Mouse (Mus musculus) neural tube, embryonic 12.5 days (tissue): Measurements from ENCODE around the gene Apoe. TPM values are rescaled to one million over a fixed set of nuclear protein-coding genes. Genes with fewer than 3 reads are reported as not detected.
A peak's percentile ranks its signal among the peaks of the same experiment; 100 is the strongest.

ENCODE experiments used
- ATAC-seq: fragments of 200-750 bp; cut with Nextera tagmentation; 2 replicates; pipeline ENCODE4 v1.8.0; 2017; ENCODE audit warnings: low read depth, mild to moderate bottlenecking, moderate TSS enrichment, moderate library complexity; ENCODE audit not compliant: low FRiP score
- H3K27ac ChIP-seq: fragments of 300-500 bp; sonication (generic); 2 replicates; pipeline ENCODE4 v1.5.1; 2016
- H3K27me3 ChIP-seq: fragments of 300-500 bp; sonication (generic); replicated peaks from 2 replicates; pipeline ENCODE4 v1.6.1; 2016; ENCODE audit warnings: mild to moderate bottlenecking
- H3K36me3 ChIP-seq: fragments of 300-500 bp; sonication (generic); 2 replicates; pipeline ENCODE4 v1.6.1; 2016; ENCODE audit warnings: mild to moderate bottlenecking
- H3K4me1 ChIP-seq: fragments of 300-500 bp; sonication (generic); 2 replicates; pipeline ENCODE4 v1.6.1; 2016
- H3K4me2 ChIP-seq: fragments of 300-500 bp; sonication (generic); replicated peaks from 2 replicates; pipeline ENCODE4 v1.6.1; 2016; ENCODE audit warnings: mild to moderate bottlenecking
- H3K4me3 ChIP-seq: fragments of 300-500 bp; sonication (generic); 2 replicates; pipeline ENCODE4 v1.5.1; 2016
- H3K9ac ChIP-seq: fragments of 300-500 bp; sonication (generic); 2 replicates; pipeline ENCODE4 v1.6.1; 2016; ENCODE audit warnings: mild to moderate bottlenecking
- H3K9me3 ChIP-seq: fragments of 300-500 bp; sonication (generic); 2 replicates; pipeline ENCODE4 v1.6.1; 2016; ENCODE audit warnings: mild to moderate bottlenecking
- WGBS: fragments of 180-500 bp; shearing (Covaris S2); methylation state at CpG from one replicate; pipeline ENCODE4 v1.1.7; 2016; 5-methylcytosine and 5-hydroxymethylcytosine counted together
- polyA plus RNA-seq: library from polyadenylated mRNA; unstranded; fragments of >200 nt; fragmentation: Nextera tagmentation; extraction: Ambion mirVana; gene quantifications from 2 replicates; pipeline ENCODE4 v1.2.1, GENCODE M21; 2016

The Apoe gene
- polyA plus RNA-seq, 1 experiment from 2014 or later, result 207 TPM

- no peak overlapping the region for H3K27ac ChIP-seq
- peaks cover 17% of the 10 kb centered on the region for H3K4me1 ChIP-seq
- H3K4me2 ChIP-seq, result peak overlapping the region; percentile 63
- 3% methylated on average over 28 of the region's 28 CpGs for WGBS
- peaks cover 25% of the 10 kb centered on the region for H3K36me3 ChIP-seq
- H3K27me3 ChIP-seq, result no peaks in the 10 kb centered on the region
- no peak for ATAC-seq
- H3K9ac ChIP-seq, result 0 out of 2 replicates have a peak overlapping the region, but pooled peaks have one; percentile 47
- H3K9me3 ChIP-seq, result peaks cover 9% of the 10 kb centered on the region; the same call in 1 of the 2 replicates
- H3K4me3 ChIP-seq, result peak overlapping the region; percentile 23
Observed at GRCm38 (mm10) chr7:19697949-19698906, 760 bp downstream of the Apoe start.

- Histone ChIP-seq H3K27ac (no peak overlapping the region), H3K4me2 (no peak overlapping the region), H3K9me3 (peaks cover 9% of the 10 kb centered on the region; the same call in 1 of the 2 replicates), H3K4me3 (no peak overlapping the region), H3K36me3 (peaks cover 7% of the 10 kb centered on the region), H3K9ac (no peak overlapping the region), H3K4me1 (peaks cover 20% of the 10 kb centered on the region), H3K27me3 (no peaks in the 10 kb centered on the region)
- no peak for ATAC-seq
- 95% methylated on average over 34 of the region's 34 CpGs for WGBS
Observed at GRCm38 (mm10) chr7:19696336-19696873, 2.6 kb downstream of the Apoe start.

- Histone ChIP-seq H3K36me3 (peaks cover 6% of the 10 kb centered on the region), H3K9ac (no peak overlapping the region), H3K4me2 (no peak overlapping the region), H3K9me3 (peaks cover 9% of the 10 kb centered on the region; the same call in 1 of the 2 replicates), H3K4me1 (peaks cover 20% of the 10 kb centered on the region), H3K27ac (no peak overlapping the region), H3K27me3 (no peaks in the 10 kb centered on the region), H3K4me3 (no peak overlapping the region)
- ATAC-seq, result no peak
- 88% methylated on average over 6 of the region's 6 CpGs for WGBS
Observed at GRCm38 (mm10) chr7:19695881-19696280, 3.1 kb downstream of the Apoe start.

GRCm38 (mm10) chr7:19695213-19695594 is 3.8 kb downstream of the Apoe start:
- H3K4me1 ChIP-seq, result peaks cover 20% of the 10 kb centered on the region
- H3K4me2 ChIP-seq, result no peak overlapping the region
- ATAC-seq, result no peak
- H3K36me3 ChIP-seq, result peaks cover 6% of the 10 kb centered on the region
- H3K9me3 ChIP-seq, result peaks cover 9% of the 10 kb centered on the region; the same call in 1 of the 2 replicates
- H3K4me3 ChIP-seq, result no peak overlapping the region
- H3K27me3 ChIP-seq, result no peaks in the 10 kb centered on the region
- WGBS, result 67% methylated on average over 8 of the region's 8 CpGs
- no peak overlapping the region for H3K27ac ChIP-seq
- no peak overlapping the region for H3K9ac ChIP-seq

- Histone ChIP-seq H3K27ac (no peak overlapping the region), H3K36me3 (peaks cover 6% of the 10 kb centered on the region), H3K9ac (no peak overlapping the region), H3K4me1 (peaks cover 20% of the 10 kb centered on the region), H3K4me2 (no peak overlapping the region), H3K4me3 (no peak overlapping the region), H3K27me3 (no peaks in the 10 kb centered on the region), H3K9me3 (peaks cover 9% of the 10 kb centered on the region; the same call in 1 of the 2 replicates)
- ATAC-seq, result no peak
- 86% methylated on average over 10 of the region's 10 CpGs for WGBS
Observed at GRCm38 (mm10) chr7:19694336-19695212, 4.4 kb downstream of the Apoe start.

GRCm38 (mm10) chr7:19693421-19693820 is 5.6 kb downstream of the Apoe start:
- WGBS, result 21% methylated on average over 10 of the region's 10 CpGs
- Histone ChIP-seq H3K27me3 (no peaks in the 10 kb centered on the region), H3K9ac (no peak overlapping the region), H3K36me3 (peaks cover 6% of the 10 kb centered on the region), H3K9me3 (peaks cover 9% of the 10 kb centered on the region; the same call in 1 of the 2 replicates), H3K4me1 (peaks cover 8% of the 10 kb centered on the region), H3K4me2 (no peak overlapping the region), H3K27ac (no peak overlapping the region), H3K4me3 (no peak overlapping the region)
- no peak for ATAC-seq

GRCm38 (mm10) chr7:19691873-19692865 is 6.8 kb downstream of the Apoe start, which contains the start of gene Apoc1:
TSS of gene Apoc1 (minus strand) at chr7:19692660.
- Histone ChIP-seq H3K4me2 (no peak within 1 kb of the TSS), H3K27me3 (no peaks in the 10 kb centered on the region), H3K9me3 (peaks cover 9% of the 10 kb centered on the region; the same call in 1 of the 2 replicates), H3K4me3 (no peak within 1 kb of the TSS), H3K36me3 (peaks cover 6% of the 10 kb centered on the region), H3K4me1 (peaks cover 7% of the 10 kb centered on the region), H3K27ac (no peak within 1 kb of the TSS), H3K9ac (no peak within 1 kb of the TSS)
- ATAC-seq, result no peak
- WGBS, result 46% methylated on average over 28 of the region's 28 CpGs

GRCm38 (mm10) chr7:19691434-19691833 is 7.6 kb downstream of the Apoe start:
- H3K27me3 ChIP-seq, result no peaks in the 10 kb centered on the region
- peaks cover 2% of the 10 kb centered on the region for H3K36me3 ChIP-seq
- no peak for ATAC-seq
- WGBS, result 77% methylated on average over 6 of the region's 6 CpGs
- peaks cover 5% of the 10 kb centered on the region; the same call in 1 of the 2 replicates for H3K9me3 ChIP-seq
- H3K4me3 ChIP-seq, result no peak overlapping the region
- H3K4me1 ChIP-seq, result peaks cover 7% of the 10 kb centered on the region
- no peak overlapping the region for H3K27ac ChIP-seq
- no peak overlapping the region for H3K4me2 ChIP-seq
- H3K9ac ChIP-seq, result no peak overlapping the region

GRCm38 (mm10) chr7:19690845-19691244 is 8.1 kb downstream of the Apoe start:
- WGBS, result 89% methylated on average over 4 of the region's 4 CpGs

GRCm38 (mm10) chr7:19688611-19689010 is 10.4 kb downstream of the Apoe start:
- 95% methylated on average over 2 of the region's 2 CpGs for WGBS
- H3K27me3 ChIP-seq, result no peaks in the 10 kb centered on the region
- no peak overlapping the region for H3K4me2 ChIP-seq
- H3K9ac ChIP-seq, result no peak overlapping the region
- H3K4me3 ChIP-seq, result no peak overlapping the region
- no peak overlapping the region for H3K27ac ChIP-seq
- H3K4me1 ChIP-seq, result peaks cover 7% of the 10 kb centered on the region
- no peaks in the 10 kb centered on the region for H3K36me3 ChIP-seq
- H3K9me3 ChIP-seq, result no peaks in the 10 kb centered on the region
- ATAC-seq, result no peak

More at GRCm38 (mm10) chr7:19690845-19691244, 8.1 kb downstream of the Apoe start:
- peaks cover 7% of the 10 kb centered on the region for H3K4me1 ChIP-seq
- no peaks in the 10 kb centered on the region for H3K27me3 ChIP-seq
- H3K4me3 ChIP-seq, result no peak overlapping the region
- H3K4me2 ChIP-seq, result no peak overlapping the region
- H3K9ac ChIP-seq, result no peak overlapping the region
- no peak for ATAC-seq
- H3K27ac ChIP-seq, result no peak overlapping the region
- no peaks in the 10 kb centered on the region for H3K36me3 ChIP-seq
- H3K9me3 ChIP-seq, result no peaks in the 10 kb centered on the region

GRCm38 (mm10) chr7:19688101-19688500 is 10.9 kb downstream of the Apoe start:
- Histone ChIP-seq H3K9ac (no peak overlapping the region), H3K9me3 (no peaks in the 10 kb centered on the region), H3K4me1 (peaks cover 1% of the 10 kb centered on the region), H3K4me3 (no peak overlapping the region), H3K27ac (no peak overlapping the region), H3K4me2 (no peak overlapping the region), H3K27me3 (no peaks in the 10 kb centered on the region), H3K36me3 (no peaks in the 10 kb centered on the region)
- ATAC-seq, result no peak
- 91% methylated on average over 10 of the region's 10 CpGs for WGBS
